Mouse (Mus musculus) skeletal muscle tissue, adult 2 months (tissue): ENCODE measurements at regions not wholly inside any gene's neighbourhood (a gene's known extent, or its start where the extent isn't known, plus 50 kb on each side); places are given as distances from the start of the nearest gene placed in this dataset.
A peak's percentile ranks its signal among the peaks of the same experiment; 100 is the strongest.

Experiments
- DNase-seq: peaks from one replicate; pipeline ENCODE4 v3.0.0-alpha.2; 2012; ENCODE audit warnings: low read depth, low spot score

DNA sequence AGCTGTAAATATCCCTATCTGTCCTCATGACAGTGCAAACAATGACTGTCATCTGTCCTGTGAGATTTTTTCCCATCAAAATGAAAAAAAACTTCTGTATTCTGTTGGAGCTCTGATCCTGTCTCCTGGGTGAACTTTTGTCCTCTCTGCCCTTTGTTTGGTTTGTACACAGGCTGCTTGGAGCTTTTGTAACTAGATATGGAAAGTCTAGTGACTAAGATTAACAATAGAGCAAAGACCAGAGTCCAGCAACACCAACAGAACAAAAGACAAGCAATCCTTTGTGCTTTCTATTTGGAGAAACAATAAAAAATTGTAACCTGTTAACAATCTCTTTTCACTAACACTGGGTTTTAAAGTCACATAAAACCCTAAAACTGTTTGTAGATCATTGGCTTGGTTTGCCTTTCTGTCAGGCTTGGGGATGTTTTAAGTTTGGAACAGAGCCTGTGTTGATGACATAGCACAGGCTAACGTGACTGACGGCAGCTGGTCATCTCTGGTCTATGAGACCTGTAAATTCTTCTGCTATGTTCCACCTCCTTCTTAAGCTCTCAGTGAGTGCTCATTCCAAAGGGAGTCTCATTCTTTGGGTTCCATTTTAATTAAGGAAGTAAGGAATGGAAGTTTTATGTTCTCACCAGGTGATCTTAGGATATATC, 219.8 kb downstream of the Gm9733 start:
- DNase-seq, result no peak

DNA sequence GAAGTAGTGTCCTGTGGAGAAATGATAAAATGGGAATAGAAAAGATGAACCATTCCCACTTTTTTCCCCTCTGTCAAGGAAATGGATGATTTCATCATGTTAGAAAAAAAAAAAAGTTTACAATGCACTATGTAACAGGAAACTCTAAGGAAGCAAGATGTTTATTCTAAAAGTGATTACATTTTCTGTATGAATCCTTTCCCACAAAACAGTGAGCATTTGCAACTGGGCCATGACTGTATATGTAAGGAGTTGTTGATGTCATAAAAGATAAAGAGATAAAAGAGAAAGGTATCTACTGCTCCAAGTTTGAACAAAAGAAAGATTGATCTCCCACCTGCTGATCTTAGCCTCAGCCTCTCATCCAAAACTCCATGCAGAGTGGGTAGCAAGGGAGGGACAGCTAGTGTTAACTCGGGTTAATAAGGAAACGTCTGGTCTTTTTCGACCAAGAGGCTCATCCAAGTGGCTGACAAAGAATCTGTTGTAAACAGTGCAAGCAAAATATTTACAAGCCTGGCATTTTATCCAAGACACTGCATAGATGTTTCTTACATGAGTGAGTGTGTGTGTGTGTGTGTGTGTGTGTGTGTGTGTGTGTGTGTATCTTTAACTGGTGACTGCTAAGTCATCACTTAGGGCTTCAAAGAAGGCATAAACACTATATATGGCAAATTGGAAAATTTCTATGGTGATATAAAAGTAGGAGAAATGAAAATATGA, 213.3 kb downstream of the Gm9733 start:
- no peak for DNase-seq

DNA sequence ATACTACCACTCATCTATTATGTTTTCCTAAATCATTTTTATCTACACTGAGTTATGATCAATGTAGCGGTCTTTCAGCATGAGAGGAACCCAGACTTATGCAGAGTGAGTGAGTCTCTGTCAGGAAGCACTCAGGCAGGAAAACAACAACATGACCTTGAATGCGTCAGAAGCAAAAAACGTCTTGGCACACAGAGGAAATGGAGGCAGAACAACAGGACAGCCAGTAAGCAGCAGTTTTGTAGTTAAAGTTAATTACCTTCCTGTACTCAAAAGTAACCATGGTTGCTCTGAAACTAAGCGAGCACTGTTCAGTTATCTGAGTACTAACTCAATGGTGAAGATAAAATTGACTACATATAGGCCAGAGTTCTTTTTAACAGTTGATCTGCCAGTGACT, 205.4 kb downstream of the Gm9733 start:
- DNase-seq, result no peak

DNA sequence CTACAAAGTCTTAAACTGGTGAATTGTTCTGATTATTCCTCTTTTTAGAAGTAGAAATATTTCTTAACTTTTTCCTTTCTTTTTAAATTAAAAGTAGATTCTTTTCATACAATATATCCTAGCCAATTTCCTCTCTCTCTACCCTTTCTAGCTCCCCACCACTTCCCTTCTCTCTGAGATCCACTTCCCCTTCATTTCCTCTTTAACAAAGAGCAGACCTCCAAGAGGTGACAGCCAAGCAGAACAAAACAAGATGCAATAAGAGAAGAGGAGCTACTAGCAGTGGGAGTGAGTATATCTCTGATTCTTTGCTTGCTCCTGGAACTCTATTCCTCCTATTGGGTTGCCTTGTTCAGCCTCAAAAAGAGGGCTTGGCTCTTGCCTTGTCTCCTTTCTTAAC, 203.7 kb downstream of the Gm9733 start:
- no peak for DNase-seq

DNA sequence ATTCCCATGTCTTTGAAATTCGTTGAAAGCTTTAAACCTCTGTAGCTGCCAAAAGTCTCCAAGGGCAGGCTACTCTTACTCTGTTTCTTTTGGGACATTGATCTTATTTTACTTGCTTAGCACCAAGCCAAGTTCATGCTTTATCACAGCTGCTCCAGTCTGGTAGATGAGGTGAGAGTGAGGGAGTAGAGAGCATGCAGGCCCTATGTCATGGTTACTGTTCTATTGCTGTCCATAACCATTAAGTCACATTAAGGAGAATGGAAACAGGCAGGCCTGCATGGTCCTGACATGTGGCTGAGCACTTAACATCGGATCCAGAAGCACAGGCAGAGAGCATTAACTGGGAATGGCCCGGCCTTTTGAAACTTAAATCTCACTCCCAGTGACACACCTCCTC, 203.1 kb downstream of the Gm9733 start:
- no peak for DNase-seq

DNA sequence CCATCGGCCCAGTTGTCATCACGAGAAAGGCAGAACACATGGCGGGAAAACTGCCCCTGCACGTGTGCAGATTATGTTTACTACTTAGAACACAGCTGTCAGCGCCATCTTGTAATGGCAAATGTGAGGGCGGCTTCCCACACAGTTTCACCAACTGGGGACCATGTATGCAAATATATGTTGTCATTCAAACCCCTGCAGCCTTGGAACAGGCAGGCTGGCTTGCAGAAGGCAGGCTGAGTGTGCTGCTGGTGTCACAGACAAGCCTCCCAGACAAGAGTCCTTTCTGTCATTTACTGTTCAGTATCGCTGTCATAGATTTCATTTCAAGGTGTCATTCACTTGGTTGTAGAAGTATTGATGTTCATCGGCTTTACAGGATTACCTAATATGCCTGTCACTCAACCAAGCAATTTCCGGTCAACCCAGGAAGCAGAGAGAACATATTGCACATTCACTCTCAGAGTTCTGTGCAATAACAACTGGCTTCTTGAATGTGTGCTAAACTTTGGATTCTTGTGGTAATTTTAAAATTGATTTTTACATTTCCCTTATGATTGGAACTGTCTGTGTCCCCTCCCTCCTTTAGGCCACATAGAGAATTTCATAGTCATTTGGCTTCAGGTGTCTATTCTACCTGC, 202.3 kb downstream of the Gm9733 start:
- DNase-seq, result no peak

DNA sequence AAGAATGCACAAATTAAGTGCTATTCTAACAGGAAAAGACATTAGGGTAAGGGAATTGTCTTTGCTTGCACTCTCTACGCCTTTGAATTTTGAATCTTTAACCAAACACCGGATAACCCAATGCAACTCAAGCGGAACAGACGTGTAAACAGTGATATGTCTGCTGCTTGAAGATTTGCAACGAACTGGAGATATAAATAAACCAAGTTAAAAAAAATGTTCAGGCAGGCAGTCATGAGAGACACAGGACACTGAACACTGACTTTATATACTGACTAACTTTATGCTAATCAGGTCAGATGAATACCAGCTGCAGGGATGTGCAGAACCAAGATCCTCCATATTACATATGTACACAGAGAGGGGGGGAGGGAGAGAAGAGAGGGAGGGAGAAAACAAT, 200.0 kb downstream of the Gm9733 start:
- DNase-seq, result no peak

DNA sequence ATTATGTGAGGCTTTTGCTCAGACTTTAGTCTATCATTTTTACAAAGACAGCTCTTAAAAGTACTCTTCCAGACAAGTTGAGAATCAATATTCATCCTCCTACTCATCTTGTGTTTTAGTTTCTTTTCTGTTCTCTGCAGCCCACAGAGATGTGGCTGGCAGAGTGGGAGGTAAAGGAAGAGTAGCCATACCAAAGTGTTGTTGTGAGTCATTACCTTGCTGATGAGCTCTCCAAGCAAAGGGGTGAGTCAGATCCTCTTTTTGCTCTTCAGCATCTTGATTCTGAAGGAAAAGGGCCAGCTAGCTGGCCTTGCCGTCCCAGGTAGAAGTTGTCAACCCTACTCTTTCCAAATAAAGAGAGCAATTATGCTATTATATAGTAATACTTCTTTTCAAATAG, 192.6 kb downstream of the Gm9733 start:
- DNase-seq, result no peak

DNA sequence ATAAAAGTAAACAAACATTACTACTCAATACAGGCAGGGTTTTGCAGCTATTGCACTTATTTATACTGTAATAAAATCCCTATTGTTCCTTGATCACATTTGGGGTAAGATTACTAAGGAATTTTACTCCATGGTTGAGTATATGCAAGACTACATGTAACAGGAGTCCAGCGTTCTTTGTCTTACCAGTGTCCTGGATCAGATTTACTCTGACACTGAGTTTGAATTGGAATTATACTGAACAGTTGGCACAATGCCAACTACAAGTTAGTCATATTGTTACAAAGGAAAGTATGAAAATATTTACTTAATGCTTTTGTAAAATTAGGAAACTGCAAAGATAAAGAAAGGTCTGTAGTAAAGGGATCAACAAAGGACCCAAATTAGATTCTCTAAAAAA, 178.4 kb downstream of the Gm9733 start:
- no peak for DNase-seq

DNA sequence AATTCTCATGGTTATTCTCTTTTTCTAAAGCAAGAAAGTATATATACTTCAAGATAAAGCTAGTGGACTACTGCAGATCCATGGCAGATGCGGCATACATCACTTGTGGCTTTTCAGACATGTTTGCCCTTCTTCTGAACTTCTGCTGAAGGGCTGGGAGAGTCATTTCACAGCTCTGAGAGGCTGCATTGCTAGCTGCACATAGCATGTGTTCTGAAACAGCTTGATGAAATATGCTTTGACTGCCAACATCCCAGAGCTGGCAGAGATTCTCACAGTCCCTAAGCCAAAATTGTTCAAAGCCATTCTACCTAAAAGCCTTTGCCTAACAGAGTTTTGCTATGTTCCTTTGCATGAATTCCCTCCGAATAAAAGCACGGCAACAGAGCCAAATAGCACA, 177.9 kb downstream of the Gm9733 start:
- peak; percentile 16 for DNase-seq

DNA sequence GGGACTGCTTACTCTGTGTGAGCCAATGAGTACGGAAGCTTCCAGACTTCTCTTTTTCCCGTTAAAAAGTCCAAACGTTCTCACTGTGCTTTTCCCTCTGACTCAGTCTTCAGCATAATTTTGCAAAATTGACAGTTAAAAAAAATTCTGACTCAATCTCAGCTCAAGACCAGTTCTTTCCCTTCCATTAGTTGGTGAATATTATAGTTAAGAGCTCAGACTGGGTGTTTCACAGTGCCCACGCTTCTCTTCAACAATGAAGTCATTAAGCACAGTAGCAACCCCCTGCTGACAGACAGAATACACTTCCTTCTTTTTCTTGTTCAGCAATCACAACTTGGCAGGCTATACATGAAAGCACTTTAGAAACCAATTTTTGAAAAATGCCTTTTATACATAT, 175.4 kb downstream of the Gm9733 start:
- DNase-seq, result no peak

DNA sequence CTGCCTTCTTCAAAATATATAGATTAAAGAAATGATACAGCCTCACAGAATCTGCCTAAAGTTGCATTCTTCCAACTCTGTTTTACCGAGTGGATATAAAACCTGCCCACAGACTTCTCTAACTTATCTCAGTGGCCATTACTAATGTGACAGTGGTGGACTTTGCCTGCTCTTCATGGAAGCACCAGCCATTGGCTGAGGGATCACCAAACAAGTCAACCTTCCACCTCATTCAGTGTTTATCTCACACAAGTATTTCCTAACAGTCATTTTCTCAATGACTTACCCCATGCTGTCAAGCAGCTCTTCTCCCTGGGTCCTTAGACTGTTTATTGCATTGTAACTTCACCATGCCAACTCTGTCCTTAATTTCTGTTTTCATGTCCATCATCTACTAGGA, 174.3 kb downstream of the Gm9733 start:
- DNase-seq, result no peak

DNA sequence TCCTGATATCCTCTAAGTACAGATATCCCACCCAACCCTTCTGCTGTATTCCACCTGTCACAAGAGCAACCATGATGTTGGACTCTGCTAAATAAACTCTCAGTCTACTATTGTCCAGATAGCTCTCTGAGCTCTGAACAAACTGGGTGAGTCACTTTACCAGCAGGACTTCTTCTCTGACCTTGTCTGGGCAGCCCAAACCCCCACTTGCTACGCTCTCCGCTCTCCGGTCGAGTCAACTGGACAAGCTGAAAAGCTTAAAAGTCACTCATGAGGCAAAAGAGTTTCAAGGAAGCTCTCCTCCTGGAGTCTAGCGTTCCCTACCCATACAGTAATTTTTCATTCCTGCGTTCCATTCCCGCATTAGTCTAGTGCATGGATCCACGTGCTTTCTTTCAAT, 173.2 kb downstream of the Gm9733 start:
- no peak for DNase-seq

DNA sequence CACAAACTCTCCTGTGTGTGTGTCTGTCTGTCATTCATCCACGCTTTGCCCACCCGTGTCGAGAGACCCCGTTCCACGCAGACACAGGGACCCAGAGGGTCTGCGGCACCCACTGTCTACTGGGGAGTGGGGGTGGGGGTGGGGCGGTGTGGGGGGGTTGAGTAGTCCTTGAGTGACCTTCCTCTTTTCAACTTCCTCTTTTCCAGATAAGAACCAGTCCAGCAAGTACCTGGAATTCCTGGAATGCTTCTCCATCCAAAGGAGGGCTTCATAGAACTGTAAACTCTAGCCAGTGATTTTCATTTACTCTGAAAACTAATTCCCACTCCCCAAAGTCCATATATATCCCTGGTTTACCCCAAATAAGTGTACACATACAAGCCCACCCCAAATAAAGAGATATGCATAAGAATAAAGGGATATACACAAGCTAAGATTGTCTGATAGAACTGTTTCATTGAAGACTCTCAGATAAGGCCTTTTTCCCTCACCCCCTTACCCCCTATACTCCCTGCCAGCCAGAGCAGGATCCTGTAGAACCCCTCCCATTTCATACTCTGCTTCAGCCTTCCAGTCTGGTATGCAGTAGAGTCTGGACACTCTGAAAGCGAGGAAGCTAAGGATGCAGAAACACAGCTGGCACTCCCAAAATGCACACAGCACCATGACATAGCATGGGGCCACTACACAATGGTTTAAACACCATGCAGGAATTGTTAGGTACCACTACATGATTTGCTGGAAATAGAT, 172.0 kb downstream of the Gm9733 start:
- no peak for DNase-seq

DNA sequence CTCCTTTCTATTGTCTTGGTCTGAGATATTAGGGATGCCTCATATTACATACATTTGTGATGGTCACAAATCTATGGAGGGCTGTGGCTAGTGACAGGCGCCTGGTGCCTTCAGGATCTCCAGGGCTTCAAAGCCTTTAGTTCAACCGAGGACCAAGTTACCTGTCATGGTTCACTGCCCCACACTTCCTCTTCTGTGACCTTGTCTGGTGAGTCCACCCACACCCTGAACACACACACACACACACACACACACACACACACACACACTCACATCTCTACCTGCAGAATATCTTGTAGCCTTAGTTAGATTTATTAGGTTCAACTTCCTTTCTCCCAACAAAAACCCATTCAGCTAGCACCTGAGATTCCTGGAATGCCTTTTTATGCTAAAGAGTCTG, 156.3 kb downstream of the Gm9733 start:
- no peak for DNase-seq

DNA sequence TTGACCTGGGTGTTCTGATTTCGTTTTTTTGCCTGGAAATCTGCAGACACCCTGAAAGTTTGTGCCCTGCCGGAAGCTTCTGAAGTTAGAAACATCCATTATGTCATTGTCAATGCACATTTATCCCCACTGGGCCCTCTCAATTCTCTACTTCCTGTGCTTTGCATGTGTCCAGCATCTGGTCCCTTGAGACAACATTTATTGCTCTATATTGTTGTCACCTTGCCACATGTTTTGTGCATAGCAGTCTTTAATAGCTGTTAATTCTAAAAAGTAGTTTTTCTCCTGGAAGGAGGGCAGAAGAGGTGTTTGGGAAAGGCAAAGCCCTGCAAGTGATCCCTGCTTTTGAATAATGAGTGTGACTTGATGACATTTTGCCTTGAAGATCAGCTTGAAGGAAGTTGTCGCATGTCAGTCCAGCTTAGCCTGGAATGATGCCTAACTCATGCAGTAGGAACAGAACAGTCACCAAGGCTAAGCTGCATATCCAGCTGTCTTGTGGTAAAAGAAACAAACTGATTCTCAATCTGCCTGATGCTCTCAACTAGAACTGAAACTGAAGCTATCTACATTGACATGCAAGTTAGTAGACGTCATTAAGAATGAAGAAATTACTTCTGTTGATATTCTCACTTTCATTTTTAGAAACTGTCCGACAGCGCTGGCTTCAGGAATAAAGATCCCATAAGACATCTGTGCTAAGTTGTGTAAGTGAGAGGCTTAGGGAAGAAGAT, 152.9 kb downstream of the Gm9733 start:
- no peak for DNase-seq

DNA sequence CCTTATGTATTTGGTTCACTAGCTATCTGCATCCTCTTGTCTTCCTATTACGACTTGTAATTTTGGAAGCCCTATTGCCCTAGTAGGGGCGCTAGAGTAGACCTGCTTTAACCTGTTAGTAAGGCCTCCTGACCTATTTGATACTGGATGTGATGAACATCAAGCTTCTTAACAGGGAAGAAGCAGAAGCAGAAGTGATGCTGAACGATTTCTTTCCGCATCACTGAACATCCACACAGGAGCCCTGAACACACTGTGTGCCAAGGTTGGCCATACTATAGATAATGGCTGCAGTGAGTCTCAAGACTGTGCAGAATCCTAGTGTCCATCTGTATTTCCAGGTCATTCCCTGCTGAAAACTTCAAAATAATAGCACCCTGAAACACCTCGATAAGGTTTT, 151.0 kb downstream of the Gm9733 start:
- no peak for DNase-seq

DNA sequence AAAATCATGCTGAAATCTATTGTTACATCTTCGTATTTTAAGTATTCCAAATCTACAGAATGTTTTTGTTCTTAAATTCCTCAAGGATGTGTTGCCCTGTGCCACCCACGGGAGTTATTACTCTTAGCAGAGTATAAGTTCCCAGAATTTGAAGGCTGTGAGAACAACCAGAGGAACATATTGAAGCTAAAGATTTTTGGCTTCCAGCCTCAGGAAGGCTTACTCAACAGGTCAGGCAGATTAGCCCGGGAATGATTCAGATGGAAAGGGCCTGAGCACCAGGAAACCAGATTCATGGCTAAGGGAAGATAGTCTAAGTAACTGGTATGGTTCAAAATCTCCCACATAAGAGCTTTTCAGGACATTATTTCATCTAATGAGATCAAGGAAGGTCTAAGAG, 145.4 kb downstream of the Gm9733 start:
- no peak for DNase-seq

DNA sequence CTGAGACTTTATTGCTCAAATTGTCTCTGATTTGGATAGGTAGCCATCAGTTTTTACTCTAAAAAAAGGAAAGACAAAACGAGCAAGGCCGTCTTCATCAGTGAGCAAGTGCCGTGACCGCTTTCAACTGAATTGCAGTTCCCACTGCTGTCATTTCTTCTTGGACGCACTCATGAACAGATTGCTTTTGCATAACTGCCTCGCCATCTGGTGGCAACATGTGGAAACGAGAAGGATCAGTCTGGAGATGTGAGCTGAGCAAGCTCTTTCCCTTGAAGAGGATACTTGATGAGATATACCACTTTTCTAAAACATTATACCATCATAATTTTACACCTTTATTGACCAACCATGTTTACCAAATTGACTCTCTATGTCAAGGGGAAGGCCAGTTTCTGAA, 137.7 kb downstream of the Gm9733 start:
- peak; percentile 69 for DNase-seq

DNA sequence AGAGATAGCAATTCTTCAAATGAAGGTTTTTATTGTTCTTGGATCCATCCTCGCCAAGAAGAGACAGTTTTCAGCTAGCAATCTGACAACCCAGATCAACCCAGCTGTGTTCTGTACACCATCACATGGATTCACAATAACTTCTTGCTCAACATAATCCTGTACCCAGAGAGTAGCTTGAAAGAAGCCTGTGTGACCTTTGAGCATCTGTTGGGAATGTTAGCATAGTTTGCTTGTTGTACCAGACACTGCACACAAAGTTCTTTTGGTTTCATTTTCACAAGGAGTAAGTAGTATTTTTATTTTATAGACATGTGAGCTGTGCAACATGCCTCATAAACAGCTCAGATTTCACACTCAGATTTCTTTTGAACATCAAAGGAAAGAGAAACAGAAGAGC, 136.0 kb downstream of the Gm9733 start:
- DNase-seq, result no peak

DNA sequence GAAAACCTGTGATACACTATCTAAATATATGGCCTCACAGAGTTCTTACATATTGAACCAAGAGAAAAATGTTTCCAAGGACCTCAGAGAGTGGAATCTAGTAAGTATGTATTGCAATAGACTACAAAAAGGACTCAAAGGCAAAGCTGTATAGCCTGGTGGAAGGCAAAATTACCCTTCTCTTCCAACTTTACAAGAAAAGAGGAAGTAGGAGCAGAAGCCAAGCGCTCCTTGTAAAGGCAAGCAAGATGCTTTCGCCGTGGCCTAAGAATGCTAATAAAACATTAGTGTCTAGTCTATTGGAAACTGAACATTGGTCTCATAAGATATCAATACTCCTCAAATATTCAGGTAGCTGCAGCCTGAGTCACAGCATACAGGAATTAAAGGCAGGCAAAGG, 134.0 kb downstream of the Gm9733 start:
- DNase-seq, result no peak

DNA sequence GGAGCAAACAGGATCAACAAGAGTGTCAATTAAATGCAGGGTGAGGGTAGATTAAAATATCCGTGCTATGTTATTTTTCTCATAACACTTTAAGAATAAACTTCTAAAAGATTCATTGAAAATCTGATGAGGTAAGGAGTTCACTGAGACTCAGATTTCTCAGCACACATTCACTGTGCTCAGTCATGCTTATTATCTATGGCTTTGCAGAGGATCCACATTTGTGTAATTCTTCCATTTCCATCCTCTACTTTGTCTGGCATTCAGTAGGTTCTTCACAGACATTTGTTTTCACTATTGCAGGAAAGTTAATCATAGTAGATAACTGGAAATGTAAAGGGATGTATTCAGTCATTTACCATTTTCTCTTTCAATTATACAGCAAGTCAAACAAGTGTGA, 131.8 kb downstream of the Gm9733 start:
- DNase-seq, result no peak
